Mouse (Mus musculus) MEL (cell line): Measurements from ENCODE around the gene Lrit3. TPM values are rescaled to one million over a fixed set of nuclear protein-coding genes. Genes with fewer than 3 reads are reported as not detected.

Experiments
- polyA plus RNA-seq, 2 experiments: library from polyadenylated mRNA; stranded (reverse) in 1 of 2; unstranded in 1 of 2; fragments of >175 nt in 1 of 2; fragments of >200 nt in 1 of 2; gene quantifications; 2 replicates each; pipeline versions ENCODE4 v1.2.1 to v1.2.4; 2012; ENCODE audit warnings: low replicate concordance in 2 of 2, low read depth in 1 of 2; ENCODE audit not compliant: insufficient read length in 2 of 2, insufficient read depth in 1 of 2, missing spikeins in 1 of 2
- total RNA-seq: library from RNA; depleted of rRNA; stranded (reverse); fragments of 300-350 nt; gene quantifications from 2 replicates; pipeline ENCODE4 v1.2.3, GENCODE M21; 2012; rRNA removed

Lrit3 gene
- total and polyA plus RNA-seq, 3 experiments, result not detected

Other genes starting within 250 kb of the Lrit3 start
- 1.5 and 1.8 TPM in 2 replicates for gene Egf, start 48.7 kb downstream of the Lrit3 start, total RNA-seq
- 1 to 10 TPM in 1 of 2 experiments, not detected in 1; 3.1 TPM for gene Egf, start 48.7 kb downstream of the Lrit3 start, polyA plus RNA-seq
- 0.19 TPM in 1 of 2 replicates, not detected in the other for gene Rrh, start 18.6 kb upstream of the Lrit3 start, total RNA-seq
- gene Rrh, start 18.6 kb upstream of the Lrit3 start, polyA plus RNA-seq, result under 1 TPM in 1 of 2 experiments, not detected in 1; 0.11 TPM
- 87.1 and 97.3 TPM in 2 replicates for gene Gar1, start 27.4 kb upstream of the Lrit3 start, total RNA-seq
- 100 to 1,000 TPM; 461 to 473 TPM for gene Gar1, start 27.4 kb upstream of the Lrit3 start, polyA plus RNA-seq
- not detected in 2 replicates for gene Cfi, start 31.9 kb upstream of the Lrit3 start, total RNA-seq
- gene Cfi, start 31.9 kb upstream of the Lrit3 start, polyA plus RNA-seq, result under 1 TPM in 1 of 2 experiments, not detected in 1; 0.06 TPM
- 93.5 and 101 TPM in 2 replicates for gene Pla2g12a, start 74.6 kb upstream of the Lrit3 start, total RNA-seq
- 100 to 1,000 TPM in 1 of 2 experiments, 10 to 100 TPM in 1; 89.8 to 251 TPM for gene Pla2g12a, start 74.6 kb upstream of the Lrit3 start, polyA plus RNA-seq
- gene Casp6, start 97.4 kb upstream of the Lrit3 start, total RNA-seq, result 8.7 and 9.3 TPM in 2 replicates
- gene Casp6, start 97.4 kb upstream of the Lrit3 start, polyA plus RNA-seq, result 10 to 100 TPM in 1 of 2 experiments, not detected in 1; 34.2 TPM
- not detected in 2 replicates for gene Mcub, start 166.2 kb upstream of the Lrit3 start, total RNA-seq
- gene Mcub, start 166.2 kb upstream of the Lrit3 start, polyA plus RNA-seq, result not detected